Mouse (Mus musculus) hindbrain, postnatal 0 days (tissue): ENCODE measurements around the gene Tti1. TPM values are rescaled to one million over a fixed set of nuclear protein-coding genes. Genes with fewer than 3 reads are reported as not detected.
"Not testable (repeated sequence)": the region's sequence is repeated elsewhere in the genome, so short reads cannot be mapped to it uniquely, and the experiment has no call there.

Experiments
- ATAC-seq: fragments of 200-750 bp; cut with Nextera tagmentation; 2 replicates; pipeline ENCODE4 v1.8.0; 2017; ENCODE audit warnings: mild to moderate bottlenecking, moderate TSS enrichment, moderate library complexity
- DNase-seq: peaks from one replicate; pipeline ENCODE4 v3.0.0-alpha.2; 2015; ENCODE audit warnings: low spot score
- H3K27ac ChIP-seq: fragments of 300-500 bp; sonication (generic); 2 replicates; pipeline ENCODE4 v1.5.1; 2014; ENCODE audit warnings: mild to moderate bottlenecking
- H3K27me3 ChIP-seq: fragments of 300-500 bp; sonication (generic); 2 replicates; pipeline ENCODE4 v1.6.1; 2014; ENCODE audit warnings: low read length, mixed read lengths; ENCODE audit not compliant: insufficient read depth
- H3K36me3 ChIP-seq: fragments of 300-500 bp; sonication (generic); 2 replicates; pipeline ENCODE4 v1.6.1; 2014; ENCODE audit warnings: low read length, mixed read lengths; ENCODE audit not compliant: insufficient read depth
- H3K4me1 ChIP-seq: fragments of 300-500 bp; sonication (generic); 2 replicates; pipeline ENCODE4 v1.6.1; 2014; ENCODE audit warnings: antibody characterized with exemption, low read length, mixed read lengths; ENCODE audit not compliant: insufficient read depth
- H3K4me2 ChIP-seq: fragments of 300-500 bp; sonication (generic); 2 replicates; pipeline ENCODE4 v1.6.1; 2014; ENCODE audit warnings: low read depth, mild to moderate bottlenecking, low read length, moderate library complexity, mixed read lengths
- H3K4me3 ChIP-seq: fragments of 300-500 bp; sonication (generic); 2 replicates; pipeline ENCODE4 v1.5.1; 2014; ENCODE audit warnings: low read length
- H3K9ac ChIP-seq: fragments of 300-500 bp; sonication (generic); replicated peaks from 2 replicates; pipeline ENCODE4 v1.6.1; 2014; ENCODE audit warnings: mild to moderate bottlenecking, low read length, moderate library complexity, mixed read lengths
- H3K9me3 ChIP-seq: fragments of 300-500 bp; sonication (generic); 2 replicates; pipeline ENCODE4 v1.6.1; 2016; ENCODE audit warnings: low read length, mixed read lengths
- CTCF ChIP-seq: IDR thresholded peaks from 2 replicates; pipeline ENCODE4 v1.5.1; 2016; ENCODE audit warnings: antibody characterized with exemption, control low read depth, low read depth
- WGBS: fragments of 180-500 bp; shearing (Covaris S2); extraction: QIAGEN DNeasy Blood & Tissue Kit; methylation state at CpG from one replicate; pipeline ENCODE4 v1.1.7; 2014; 5-methylcytosine and 5-hydroxymethylcytosine counted together
- polyA plus RNA-seq: library from polyadenylated mRNA; unstranded; fragments of >200 nt; fragmentation: Nextera tagmentation; extraction: Ambion mirVana; gene quantifications from 2 replicates; pipeline ENCODE4 v1.2.1, GENCODE M21; 2015
- total RNA-seq: library from RNA; depleted of rRNA; stranded (reverse); fragments of >200 nt; gene quantifications from 2 replicates; pipeline ENCODE4 v1.2.3, GENCODE M21; 2014

The Tti1 gene
- total and polyA plus RNA-seq, 2 experiments from 2014 or later: 9.5 to 18.2 TPM

- Histone ChIP-seq H3K27me3 (no peaks in the 10 kb centered on the region), H3K27ac (no peak overlapping the region), H3K4me1 (no peaks in the 10 kb centered on the region; the same call in 1 of the 2 replicates), H3K36me3 (peaks cover 11% of the 10 kb centered on the region; the same call in 1 of the 2 replicates), H3K9ac (no peak overlapping the region), H3K4me3 (no peak overlapping the region), H3K9me3 (no peaks in the 10 kb centered on the region), H3K4me2 (no peak overlapping the region)
- TF ChIP-seq CTCF: no peak
- 44% methylated on average over 10 of the region's 10 CpGs for WGBS
- DNase-seq (peak; percentile 61), ATAC-seq (no peak)
Observed at GRCm38 (mm10) chr2:158058534-158058933, 30.3 kb upstream of the Tti1 start.

DNA sequence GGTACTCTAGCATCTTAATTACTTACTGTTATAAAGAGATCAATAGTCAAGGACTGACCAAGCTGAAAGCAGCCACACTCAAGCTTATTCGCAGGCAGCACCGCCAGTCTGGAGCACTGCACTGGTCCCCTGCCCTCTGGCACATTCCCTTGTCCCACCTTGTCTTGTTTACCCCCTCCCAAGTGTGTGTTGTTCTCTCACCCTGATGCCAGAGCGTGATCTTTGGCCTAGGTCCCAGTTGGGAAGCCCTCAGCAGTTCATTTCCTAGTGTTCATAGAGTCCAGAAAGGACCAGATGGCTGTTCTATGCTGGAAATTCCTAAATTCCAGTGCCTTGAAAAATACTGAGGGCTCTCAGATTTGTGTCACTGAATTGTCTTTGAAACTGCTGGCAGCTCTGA, 28.8 kb upstream of the Tti1 start:
- Histone ChIP-seq H3K4me1 (no peaks in the 10 kb centered on the region; the same call in 1 of the 2 replicates), H3K4me3 (no peak overlapping the region), H3K9me3 (no peaks in the 10 kb centered on the region), H3K27me3 (no peaks in the 10 kb centered on the region), H3K27ac (no peak overlapping the region), H3K9ac (no peak overlapping the region), H3K36me3 (peaks cover 11% of the 10 kb centered on the region; the same call in 1 of the 2 replicates), H3K4me2 (no peak overlapping the region)
- TF ChIP-seq CTCF: no peak
- peak; percentile 21 for DNase-seq
- no peak for ATAC-seq
- 47% methylated on average over 3 of the region's 3 CpGs for WGBS

- 91% methylated on average over 8 of the region's 8 CpGs for WGBS
- not testable (repeated sequence) for DNase-seq, H3K4me2 ChIP-seq, H3K27me3 ChIP-seq, H3K4me1 ChIP-seq, H3K9me3 ChIP-seq, H3K9ac ChIP-seq, H3K4me3 ChIP-seq, ATAC-seq, H3K27ac ChIP-seq
- H3K36me3 ChIP-seq: peaks cover 13% of the 10 kb centered on the region; the same call in 1 of the 2 replicates
- peak; percentile 35 for TF ChIP-seq CTCF
Observed at GRCm38 (mm10) chr2:158055383-158055782, 27.1 kb upstream of the Tti1 start.

DNA sequence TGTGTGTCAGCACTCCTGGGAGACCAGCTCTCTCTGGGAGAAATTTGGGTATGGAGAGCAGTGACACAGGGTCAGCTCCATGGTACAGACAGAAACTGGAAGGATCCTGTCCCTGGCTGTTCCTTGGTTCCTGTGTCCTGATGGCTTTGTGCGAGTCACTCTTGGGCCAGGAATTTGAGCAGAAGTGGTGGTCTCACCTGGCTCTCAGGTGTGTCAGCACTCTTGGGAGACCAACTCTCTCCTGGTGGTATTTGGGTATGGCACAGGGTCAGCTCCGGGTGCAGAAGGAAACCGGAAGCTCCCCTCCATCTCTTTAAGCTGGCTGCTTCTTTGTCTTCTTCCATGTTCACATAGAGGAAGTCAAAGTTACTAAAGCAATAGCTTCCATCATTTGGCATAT, 26.4 kb upstream of the Tti1 start:
- DNase-seq (no peak), ATAC-seq (no peak)
- WGBS: 93% methylated on average over 3 of the region's 3 CpGs
- Histone ChIP-seq H3K4me1 (no peaks in the 10 kb centered on the region), H3K4me2 (no peak overlapping the region), H3K4me3 (no peak overlapping the region), H3K27me3 (no peaks in the 10 kb centered on the region), H3K9ac (no peak overlapping the region), H3K36me3 (peaks cover 14% of the 10 kb centered on the region), H3K27ac (no peak overlapping the region), H3K9me3 (no peaks in the 10 kb centered on the region)
- TF ChIP-seq CTCF: no peak

- H3K9me3 ChIP-seq: no peaks in the 10 kb centered on the region
- H3K4me1 ChIP-seq: no peaks in the 10 kb centered on the region
- ATAC-seq (no peak), DNase-seq (no peak)
- no peaks in the 10 kb centered on the region for H3K27me3 ChIP-seq
- H3K27ac ChIP-seq: no peak overlapping the region
- 96% methylated on average over 8 of the region's 8 CpGs for WGBS
- peaks cover 31% of the 10 kb centered on the region for H3K36me3 ChIP-seq
- TF ChIP-seq CTCF: no peak
- no peak overlapping the region for H3K4me3 ChIP-seq
- H3K9ac ChIP-seq: no peak overlapping the region
- no peak overlapping the region for H3K4me2 ChIP-seq
Observed at GRCm38 (mm10) chr2:158050116-158050515, 21.9 kb upstream of the Tti1 start.

DNA sequence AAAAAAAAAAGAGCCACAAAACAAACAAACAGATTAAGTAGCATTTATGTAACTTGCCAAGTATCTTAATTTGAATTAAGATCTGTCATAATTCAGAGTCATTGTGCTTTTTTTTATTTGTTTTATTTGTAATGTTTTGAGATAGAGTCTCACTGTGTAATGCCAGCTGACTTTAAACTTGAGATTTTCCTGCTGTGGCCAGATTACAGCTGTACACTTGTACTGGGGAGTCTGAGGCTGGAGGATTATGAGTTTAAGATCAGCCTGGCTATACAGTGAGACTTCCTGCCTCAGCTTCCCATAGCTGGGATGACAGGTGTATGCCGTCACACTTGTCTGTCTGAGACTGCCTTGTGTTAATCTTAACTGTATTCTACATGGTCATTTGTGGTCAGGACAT, 20.5 kb upstream of the Tti1 start:
- no peaks in the 10 kb centered on the region for H3K4me1 ChIP-seq

GRCm38 (mm10) chr2:158047903-158048302, 19.7 kb upstream of the Tti1 start:
- no peak overlapping the region for H3K9ac ChIP-seq
- H3K4me3 ChIP-seq: no peak overlapping the region
- no peak overlapping the region for H3K27ac ChIP-seq
- H3K27me3 ChIP-seq: no peaks in the 10 kb centered on the region
- TF ChIP-seq CTCF: peak; percentile 75
- DNase-seq: peak; percentile 75
- H3K4me2 ChIP-seq: no peak overlapping the region
- 64% methylated on average over 3 of the region's 3 CpGs for WGBS
- no peak for ATAC-seq
- H3K9me3 ChIP-seq: no peaks in the 10 kb centered on the region
- no peaks in the 10 kb centered on the region for H3K4me1 ChIP-seq
- H3K36me3 ChIP-seq: peaks cover 48% of the 10 kb centered on the region

More for the DNA sequence above, 20.5 kb upstream of the Tti1 start:
- 96% methylated on average over 1 of the region's 1 CpGs for WGBS
- no peak for TF ChIP-seq CTCF
- Histone ChIP-seq H3K36me3 (peaks cover 43% of the 10 kb centered on the region), H3K27me3 (no peaks in the 10 kb centered on the region), H3K9ac (no peak overlapping the region), H3K9me3 (no peaks in the 10 kb centered on the region), H3K4me2 (no peak overlapping the region), H3K4me3 (no peak overlapping the region), H3K27ac (no peak overlapping the region)
- ATAC-seq: no peak
- DNase-seq: no peak
